Mouse (Mus musculus) ES-Bruce4 (cell line): ENCODE results near the gene Vwce. TPM values are rescaled to one million over a fixed set of nuclear protein-coding genes. Genes with fewer than 3 reads are reported as not detected.

Source experiments
- H3K27ac ChIP-seq: 2 replicates; pipeline ENCODE4 v1.5.1; 2012; ENCODE audit warnings: low read length, inconsistent platforms; ENCODE audit not compliant: insufficient read depth
- H3K27me3 ChIP-seq: 2 replicates; pipeline ENCODE4 v1.6.1; 2012; ENCODE audit warnings: mild to moderate bottlenecking, low read length, inconsistent platforms; ENCODE audit not compliant: control insufficient read depth, poor library complexity, insufficient read depth, severe bottlenecking
- H3K36me3 ChIP-seq: 2 replicates; pipeline ENCODE4 v1.6.1; 2012; ENCODE audit warnings: inconsistent platforms, mild to moderate bottlenecking, low read length, moderate library complexity; ENCODE audit not compliant: control insufficient read depth, poor library complexity, insufficient read depth, severe bottlenecking
- H3K4me1 ChIP-seq: one replicate; pipeline ENCODE4 v1.8.1; 2011; ENCODE audit warnings: low read length; ENCODE audit not compliant: control insufficient read depth, insufficient read depth
- H3K4me3 ChIP-seq: 2 replicates; pipeline ENCODE4 v1.5.1; 2011; ENCODE audit warnings: low read depth, mild to moderate bottlenecking, low read length
- H3K9ac ChIP-seq: 2 replicates; pipeline ENCODE4 v1.6.1; 2012; ENCODE audit warnings: low read depth, mild to moderate bottlenecking, inconsistent platforms; ENCODE audit not compliant: poor library complexity, severe bottlenecking
- H3K9me3 ChIP-seq: replicated peaks from 2 replicates; pipeline ENCODE4 v1.6.1; 2012; ENCODE audit warnings: mild to moderate bottlenecking, low read length, inconsistent platforms; ENCODE audit not compliant: control insufficient read depth, poor library complexity, insufficient read depth, severe bottlenecking
- CTCF ChIP-seq: IDR thresholded peaks from one replicate; pipeline ENCODE4 v1.8.1; 2011; ENCODE audit warnings: low read depth, low read length
- EP300 ChIP-seq: IDR thresholded peaks from 2 replicates; pipeline ENCODE4 v1.6.1; 2011; ENCODE audit warnings: low read depth, low read length; ENCODE audit not compliant: insufficient read depth
- POLR2A ChIP-seq: IDR thresholded peaks from one replicate; pipeline ENCODE4 v1.8.1; 2011; ENCODE audit warnings: low read length; ENCODE audit not compliant: insufficient read depth
- polyA plus RNA-seq: library from polyadenylated mRNA; stranded (reverse); fragments of >200 nt; gene quantifications from 2 replicates; pipeline ENCODE4 v1.2.4, GENCODE M21; 2011; ENCODE audit warnings: low read depth; ENCODE audit not compliant: missing spikeins, insufficient read depth, insufficient read length

Vwce gene
- polyA plus RNA-seq, 1 experiment, result 2.0 TPM

- H3K36me3 ChIP-seq, result no peaks in the 10 kb centered on the region; the same call in 1 of the 2 replicates
- no peak overlapping the region for H3K9ac ChIP-seq
- H3K27me3 ChIP-seq, result no peaks in the 10 kb centered on the region
- H3K4me1 ChIP-seq, result no peaks in the 10 kb centered on the region
- H3K4me3 ChIP-seq, result no peak overlapping the region
- TF ChIP-seq EP300, result no peak
- no peak for TF ChIP-seq CTCF
- no peak for TF ChIP-seq POLR2A
- no peak overlapping the region for H3K27ac ChIP-seq
- no peaks in the 10 kb centered on the region for H3K9me3 ChIP-seq
These were observed 78.2 kb downstream of the Vwce start for GRCm38 (mm10) chr19:10712194-10712593.

GRCm38 (mm10) chr19:10712646-10713045 lies 78.6 kb downstream of the Vwce start:
- no peak overlapping the region for H3K9ac ChIP-seq
- no peaks in the 10 kb centered on the region for H3K4me1 ChIP-seq
- TF ChIP-seq POLR2A, result no peak
- TF ChIP-seq EP300, result no peak
- TF ChIP-seq CTCF, result no peak
- no peaks in the 10 kb centered on the region for H3K27me3 ChIP-seq
- no peak overlapping the region for H3K4me3 ChIP-seq
- no peaks in the 10 kb centered on the region; the same call in 1 of the 2 replicates for H3K36me3 ChIP-seq
- no peaks in the 10 kb centered on the region for H3K9me3 ChIP-seq
- no peak overlapping the region for H3K27ac ChIP-seq

DNA sequence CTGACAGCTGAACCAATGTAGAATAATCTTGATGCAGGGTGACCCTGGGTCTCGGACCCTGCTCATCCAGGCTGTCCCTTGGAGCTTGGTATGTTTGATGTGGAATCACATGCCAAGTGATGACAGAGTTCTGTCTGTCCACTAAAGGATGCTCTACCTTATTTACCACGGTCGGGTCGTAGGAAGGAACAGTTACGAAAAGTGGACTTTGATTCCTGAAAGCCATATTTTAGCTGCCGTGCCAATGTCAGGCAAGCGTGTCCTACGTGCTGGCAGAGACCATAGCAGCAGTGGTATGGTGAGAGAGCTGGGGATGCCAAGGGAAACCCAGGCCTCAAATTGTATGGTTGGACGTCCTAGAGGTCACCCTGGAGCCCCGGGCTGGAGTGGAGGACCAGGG lies 79.5 kb downstream of the Vwce start:
- Histone ChIP-seq H3K9ac (no peak overlapping the region), H3K27me3 (no peaks in the 10 kb centered on the region), H3K4me3 (no peak overlapping the region), H3K9me3 (no peaks in the 10 kb centered on the region), H3K4me1 (no peaks in the 10 kb centered on the region), H3K36me3 (no peaks in the 10 kb centered on the region; the same call in 1 of the 2 replicates), H3K27ac (no peak overlapping the region)
- TF ChIP-seq POLR2A (no peak), EP300 (no peak), CTCF (no peak)

- Histone ChIP-seq H3K4me3 (no peak overlapping the region), H3K4me1 (no peaks in the 10 kb centered on the region), H3K9me3 (no peaks in the 10 kb centered on the region), H3K27ac (no peak overlapping the region), H3K36me3 (no peaks in the 10 kb centered on the region; the same call in 1 of the 2 replicates), H3K9ac (no peak overlapping the region), H3K27me3 (no peaks in the 10 kb centered on the region)
- TF ChIP-seq EP300, result no peak
- no peak for TF ChIP-seq POLR2A
- TF ChIP-seq CTCF, result no peak
These were observed 80.2 kb downstream of the Vwce start for GRCm38 (mm10) chr19:10714168-10714567.

- TF ChIP-seq POLR2A (no peak), CTCF (peak; percentile 89)
- no peak overlapping the region for H3K4me3 ChIP-seq
- H3K27ac ChIP-seq, result no peak overlapping the region
- H3K9me3 ChIP-seq, result no peaks in the 10 kb centered on the region
- H3K36me3 ChIP-seq, result no peaks in the 10 kb centered on the region; the same call in 1 of the 2 replicates
- H3K9ac ChIP-seq, result no peak overlapping the region
- H3K4me1 ChIP-seq, result no peaks in the 10 kb centered on the region
- H3K27me3 ChIP-seq, result no peaks in the 10 kb centered on the region
These were observed 80.9 kb downstream of the Vwce start for GRCm38 (mm10) chr19:10714682-10715475.

GRCm38 (mm10) chr19:10715476-10715875 lies 81.5 kb downstream of the Vwce start:
- H3K9me3 ChIP-seq, result no peaks in the 10 kb centered on the region
- no peaks in the 10 kb centered on the region for H3K27me3 ChIP-seq
- peaks cover 1% of the 10 kb centered on the region for H3K4me1 ChIP-seq
- H3K36me3 ChIP-seq, result no peaks in the 10 kb centered on the region
- H3K27ac ChIP-seq, result no peak overlapping the region
- no peak overlapping the region for H3K4me3 ChIP-seq
- no peak for TF ChIP-seq CTCF
- TF ChIP-seq EP300, result no peak
- no peak for TF ChIP-seq POLR2A
- no peak overlapping the region for H3K9ac ChIP-seq

Other genes with a start within 250 kb of the Vwce start
- gene Syt7, start 245.1 kb upstream of the Vwce start, polyA plus RNA-seq, result 4.1 and 4.9 TPM in 2 replicates
- not detected in 2 replicates for gene Lrrc10b, start 176.7 kb upstream of the Vwce start, polyA plus RNA-seq
- 0.58 and 1.4 TPM in 2 replicates for gene Ppp1r32, start 151.3 kb upstream of the Vwce start, polyA plus RNA-seq
- gene Cpsf7, start 108.9 kb upstream of the Vwce start, polyA plus RNA-seq, result 73.5 and 76.3 TPM in 2 replicates
- 32.9 and 39.6 TPM in 2 replicates for gene Sdhaf2, start 108.1 kb upstream of the Vwce start, polyA plus RNA-seq
- gene Tmem216, start 78.0 kb upstream of the Vwce start, polyA plus RNA-seq, result 10.4 and 12.2 TPM in 2 replicates
- 11.6 and 13.5 TPM in 2 replicates for gene Cyb561a3, start 57.0 kb upstream of the Vwce start, polyA plus RNA-seq
- 25.3 TPM in 2 replicates for gene Tmem138, start 56.9 kb upstream of the Vwce start, polyA plus RNA-seq
- 876 and 913 TPM in 2 replicates for gene Ddb1, start 28.9 kb upstream of the Vwce start, polyA plus RNA-seq
- 28.1 and 29.0 TPM in 2 replicates for gene Tkfc, start 28.6 kb upstream of the Vwce start, polyA plus RNA-seq
- gene Pga5, start 43.9 kb downstream of the Vwce start, polyA plus RNA-seq, result 2.9 and 4.1 TPM in 2 replicates
- 11.5 and 12.3 TPM in 2 replicates for gene Vps37c, start 54.5 kb downstream of the Vwce start, polyA plus RNA-seq
- not detected in 2 replicates for gene Cd5, start 104.8 kb downstream of the Vwce start, polyA plus RNA-seq
- not detected in 2 replicates for gene Cd6, start 195.8 kb downstream of the Vwce start, polyA plus RNA-seq
- gene Slc15a3, start 205.5 kb downstream of the Vwce start, polyA plus RNA-seq, result not detected in 2 replicates
- gene Tmem132a, start 235.7 kb downstream of the Vwce start, polyA plus RNA-seq, result 16.5 and 17.2 TPM in 2 replicates
- gene Tmem109, start 247.8 kb downstream of the Vwce start, polyA plus RNA-seq, result 16.3 and 20.1 TPM in 2 replicates